Comparison of ENCODE assay signal across 9 mouse cellular contexts in genomic region chr11:87110172-87110909, GRCm38 (mm10). TPM values are rescaled to one million over a fixed set of nuclear protein-coding genes. Genes with fewer than 3 reads are reported as not detected.
A peak's percentile ranks its signal among the peaks of the same experiment; 100 is the strongest.
DNase-seq lines count a peak whose midpoint lies in the region; ATAC-seq and TF ChIP-seq lines count a peak whose summit lies in the region.
"Had no signal": no experiment of that assay in that cellular context is flagged by ENCODE, and none has a peak within 500 bp of the region (broad histone marks: within the 10 kb centered on the region; RNA-seq: fewer than 3 reads in every experiment).

No protein-coding gene starts in this region.

- peak overlapping the region; percentile 93 for H3K27ac ChIP-seq in lung, embryonic 15.5 days
- peak overlapping the region; percentile 89 for H3K27ac ChIP-seq in embryonic fibroblast, embryonic 13.5 days (ENCODE audit: insufficient read depth, low read length)
- no peak overlapping the region; the same call in 1 of the 2 replicates for H3K27ac ChIP-seq in intestine, postnatal 0 days (ENCODE audit: low read depth, low read length)
- no peak overlapping the region for H3K27ac ChIP-seq in neural tube, embryonic 14.5 days (ENCODE audit: low read depth, low read length)

- peak overlapping the region; percentile 96 for H3K9ac ChIP-seq in lung, embryonic 15.5 days
- H3K9ac ChIP-seq in intestine, postnatal 0 days (ENCODE audit: low read depth, low read length): peak overlapping the region; percentile 74; the same call in 1 of the 2 replicates
- peak overlapping the region; percentile 78 for H3K9ac ChIP-seq in neural tube, embryonic 14.5 days (replicated peaks; ENCODE audit: low read depth, low read length)

- H3K36me3 ChIP-seq in lung, embryonic 15.5 days: peaks cover 23% of the 10 kb centered on the region; the same call in 1 of the 2 replicates
- peaks cover 8% of the 10 kb centered on the region for H3K36me3 ChIP-seq in intestine, postnatal 0 days (ENCODE audit: control insufficient read depth, insufficient read depth)
- H3K36me3 ChIP-seq in neural tube, embryonic 14.5 days (ENCODE audit: control insufficient read depth, insufficient read depth, low read length): peaks cover 6% of the 10 kb centered on the region; the same call in 1 of the 2 replicates

- DNase-seq in lung, postnatal 14 days: no peak
- DNase-seq in T-cell, adult 2 months (ENCODE audit: low spot score): no peak
- DNase-seq in thymus, postnatal 0 days (ENCODE audit: low spot score): no peak
- no peak for DNase-seq in retina, postnatal 1 day
- DNase-seq: kidney, adult 8-10 months had no signal

- H3K9me3 ChIP-seq in lung, embryonic 15.5 days: no peaks in the 10 kb centered on the region
- no peaks in the 10 kb centered on the region for H3K9me3 ChIP-seq in intestine, postnatal 0 days (ENCODE audit: control insufficient read depth)
- H3K9me3 ChIP-seq in neural tube, embryonic 14.5 days (ENCODE audit: control insufficient read depth, low read length): no peaks in the 10 kb centered on the region

- ATAC-seq in lung, embryonic 15.5 days (ENCODE audit: borderline replicate concordance, extremely low read depth, low FRiP score, low TSS enrichment): no peak
- ATAC-seq in intestine, postnatal 0 days: no peak
- no peak for ATAC-seq in neural tube, embryonic 14.5 days (ENCODE audit: low read depth)

- peak overlapping the region; percentile 86 for H3K4me3 ChIP-seq in lung, embryonic 15.5 days
- peak overlapping the region; percentile 76 for H3K4me3 ChIP-seq in embryonic fibroblast, embryonic 13.5 days (ENCODE audit: insufficient read depth, low read length)
- H3K4me3 ChIP-seq in intestine, postnatal 0 days (ENCODE audit: low read depth, low read length): peak overlapping the region; percentile 93
- peak overlapping the region; percentile 76 for H3K4me3 ChIP-seq in neural tube, embryonic 14.5 days (ENCODE audit: low read depth, low read length)

- TF ChIP-seq POLR2A in embryonic fibroblast, embryonic 13.5 days (IDR thresholded peaks at IDR 0.05; ENCODE audit: low read depth, low read length): no peak

- no peaks in the 10 kb centered on the region for H3K27me3 ChIP-seq in lung, embryonic 15.5 days
- H3K27me3 ChIP-seq in intestine, postnatal 0 days (replicated peaks; ENCODE audit: control insufficient read depth, insufficient read depth, low read length): no peaks in the 10 kb centered on the region
- no peaks in the 10 kb centered on the region for H3K27me3 ChIP-seq in neural tube, embryonic 14.5 days (ENCODE audit: control insufficient read depth, insufficient read depth, low read length)

- peak overlapping the region; percentile 55 for H3K4me2 ChIP-seq in lung, embryonic 15.5 days
- H3K4me2 ChIP-seq in intestine, postnatal 0 days (replicated peaks; ENCODE audit: low read depth): peak overlapping the region; percentile 81
- peak overlapping the region; percentile 87 for H3K4me2 ChIP-seq in neural tube, embryonic 14.5 days (ENCODE audit: low read depth, low read length)

- peaks cover 27% of the 10 kb centered on the region for H3K4me1 ChIP-seq in lung, embryonic 15.5 days
- no peaks in the 10 kb centered on the region; the same call in 1 of the 2 replicates for H3K4me1 ChIP-seq in embryonic fibroblast, embryonic 13.5 days (ENCODE audit: control insufficient read depth, insufficient read depth, low read length)
- no peaks in the 10 kb centered on the region for H3K4me1 ChIP-seq in intestine, postnatal 0 days (replicated peaks; ENCODE audit: control insufficient read depth, insufficient read depth, low read length)
- peaks cover 12% of the 10 kb centered on the region for H3K4me1 ChIP-seq in neural tube, embryonic 14.5 days (ENCODE audit: control insufficient read depth, insufficient read depth, low read length)

- WGBS in lung, embryonic 15.5 days: 1% methylated on average over 9 of the region's 9 CpGs
- WGBS in intestine, postnatal 0 days: 4% methylated on average over 9 of the region's 9 CpGs
- WGBS in neural tube, embryonic 14.5 days: 11% methylated on average over 9 of the region's 9 CpGs

- TF ChIP-seq CTCF in embryonic fibroblast, embryonic 13.5 days (IDR thresholded peaks at IDR 0.05; ENCODE audit: borderline replicate concordance, insufficient read depth, low read length): no peak
- no peak for TF ChIP-seq CTCF in intestine, postnatal 0 days (IDR thresholded peaks at IDR 0.05; ENCODE audit: low read depth)

RNA-seq across cellular contexts. Expression of gene Ska2, which starts 1.3 kb away (rescaled TPM):
- 64.5 and 66.7 TPM in 2 replicates for polyA plus RNA-seq in lung, embryonic 15.5 days (2015; fragmentation: Nextera tagmentation; extraction: Ambion mirVana)
- polyA plus RNA-seq in embryonic fibroblast, embryonic 13.5 days (2011; ENCODE audit: insufficient read length, low read depth, missing spikeins): 51.2 and 75.7 TPM in 2 replicates
- polyA plus RNA-seq in intestine, postnatal 0 days (2015; fragmentation: Nextera tagmentation; extraction: Ambion mirVana): 11.3 and 12.4 TPM in 2 replicates
- polyA plus RNA-seq in neural tube, embryonic 14.5 days (2014; fragmentation: Nextera tagmentation; extraction: Ambion mirVana): 38.2 and 43.0 TPM in 2 replicates
- 59.6 and 59.7 TPM in 2 replicates for polyA plus RNA-seq in thymus, postnatal 0 days (2015; fragmentation: Nextera tagmentation; extraction: Ambion mirVana)

RNA-seq across cellular contexts. Expression of gene Prr11, which starts 1.8 kb away (rescaled TPM):
- 11.8 and 12.6 TPM in 2 replicates for polyA plus RNA-seq in lung, embryonic 15.5 days (2015; fragmentation: Nextera tagmentation; extraction: Ambion mirVana)
- polyA plus RNA-seq in embryonic fibroblast, embryonic 13.5 days (2011; ENCODE audit: insufficient read length, low read depth, missing spikeins): 20.5 and 30.1 TPM in 2 replicates
- polyA plus RNA-seq in intestine, postnatal 0 days (2015; fragmentation: Nextera tagmentation; extraction: Ambion mirVana): 1.3 and 1.7 TPM in 2 replicates
- 2.4 and 2.5 TPM in 2 replicates for polyA plus RNA-seq in neural tube, embryonic 14.5 days (2014; fragmentation: Nextera tagmentation; extraction: Ambion mirVana)
- 5.6 and 5.8 TPM in 2 replicates for polyA plus RNA-seq in thymus, postnatal 0 days (2015; fragmentation: Nextera tagmentation; extraction: Ambion mirVana)

RNA-seq across cellular contexts. Expression of gene Trim37, which starts 16.5 kb away (rescaled TPM):
- 28.0 and 30.6 TPM in 2 replicates for polyA plus RNA-seq in lung, embryonic 15.5 days (2015; fragmentation: Nextera tagmentation; extraction: Ambion mirVana)
- 16.1 and 23.3 TPM in 2 replicates for polyA plus RNA-seq in embryonic fibroblast, embryonic 13.5 days (2011; ENCODE audit: insufficient read length, low read depth, missing spikeins)
- 7.7 and 8.2 TPM in 2 replicates for polyA plus RNA-seq in intestine, postnatal 0 days (2015; fragmentation: Nextera tagmentation; extraction: Ambion mirVana)
- polyA plus RNA-seq in neural tube, embryonic 14.5 days (2014; fragmentation: Nextera tagmentation; extraction: Ambion mirVana): 102 and 106 TPM in 2 replicates
- polyA plus RNA-seq in thymus, postnatal 0 days (2015; fragmentation: Nextera tagmentation; extraction: Ambion mirVana): 26.4 and 27.1 TPM in 2 replicates

RNA-seq across cellular contexts. Expression of gene Smg8, which starts 23.8 kb away (rescaled TPM):
- polyA plus RNA-seq in lung, embryonic 15.5 days (2015; fragmentation: Nextera tagmentation; extraction: Ambion mirVana): 18.4 and 19.1 TPM in 2 replicates
- 18.2 and 20.9 TPM in 2 replicates for polyA plus RNA-seq in embryonic fibroblast, embryonic 13.5 days (2011; ENCODE audit: insufficient read length, low read depth, missing spikeins)
- 6.5 and 7.2 TPM in 2 replicates for polyA plus RNA-seq in intestine, postnatal 0 days (2015; fragmentation: Nextera tagmentation; extraction: Ambion mirVana)
- polyA plus RNA-seq in neural tube, embryonic 14.5 days (2014; fragmentation: Nextera tagmentation; extraction: Ambion mirVana): 23.2 TPM in 2 replicates
- polyA plus RNA-seq in thymus, postnatal 0 days (2015; fragmentation: Nextera tagmentation; extraction: Ambion mirVana): 17.1 and 17.9 TPM in 2 replicates

RNA-seq across cellular contexts. Expression of gene Gdpd1, which starts 36.5 kb away (rescaled TPM):
- 23.7 and 24.9 TPM in 2 replicates for polyA plus RNA-seq in lung, embryonic 15.5 days (2015; fragmentation: Nextera tagmentation; extraction: Ambion mirVana)
- 11.6 and 12.0 TPM in 2 replicates for polyA plus RNA-seq in embryonic fibroblast, embryonic 13.5 days (2011; ENCODE audit: insufficient read length, low read depth, missing spikeins)
- polyA plus RNA-seq in intestine, postnatal 0 days (2015; fragmentation: Nextera tagmentation; extraction: Ambion mirVana): 16.0 and 16.7 TPM in 2 replicates
- 172 and 179 TPM in 2 replicates for polyA plus RNA-seq in neural tube, embryonic 14.5 days (2014; fragmentation: Nextera tagmentation; extraction: Ambion mirVana)
- polyA plus RNA-seq in thymus, postnatal 0 days (2015; fragmentation: Nextera tagmentation; extraction: Ambion mirVana): 12.6 and 14.6 TPM in 2 replicates

Comparison
In these comparisons a context has a peak if more than half of its experiments do, and no peak if none do; other contexts are left out.
1. H3K27ac ChIP-seq: peak in lung, embryonic 15.5 days (single experiment) and embryonic fibroblast, embryonic 13.5 days (single experiment); none in intestine, postnatal 0 days (single experiment) and neural tube, embryonic 14.5 days (single experiment).
2. Peak in every context shown above with its lines, with median percentiles within 50 percentile points of each other: H3K4me2 ChIP-seq, H3K4me3 ChIP-seq and H3K9ac ChIP-seq.